Mouse (Mus musculus): ENCODE data around the gene Cadps. TPM values are rescaled to one million over a fixed set of nuclear protein-coding genes. Genes with fewer than 3 reads are reported as not detected.

The Cadps gene
- polyA plus RNA-seq, 1 experiment = 194 TPM

DNA sequence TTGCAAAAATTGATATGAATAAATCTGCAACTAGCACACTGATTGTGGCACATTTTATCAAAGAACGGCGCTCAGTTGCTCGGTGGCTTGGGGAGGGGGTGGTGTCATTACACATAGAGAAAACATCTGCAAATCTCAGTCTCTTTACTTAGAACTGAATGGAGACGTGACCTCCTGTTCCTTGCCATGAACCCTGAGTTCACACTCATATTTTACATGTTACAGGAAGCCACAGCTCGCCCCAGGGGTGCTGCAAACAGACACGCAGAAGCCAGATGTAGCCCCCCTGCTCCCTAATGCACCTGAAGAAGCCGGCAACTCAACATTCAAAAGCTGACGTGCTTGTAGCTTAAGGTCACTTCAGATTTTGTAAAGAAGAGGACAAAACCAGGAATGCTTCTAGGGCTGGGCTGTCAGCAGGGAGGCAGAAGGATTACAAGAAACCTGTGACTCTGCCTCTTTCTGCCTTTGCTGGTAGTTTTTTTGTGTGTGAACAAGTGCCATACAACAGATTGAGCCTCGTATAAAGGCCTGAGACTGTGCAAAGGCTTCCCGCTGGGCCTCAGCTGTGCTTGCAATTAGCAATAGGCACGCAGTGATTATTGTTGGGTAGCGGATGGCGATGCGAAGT is 434.0 kb downstream of the Cadps start:
- Histone ChIP-seq H3K27ac (ENCODE audit: insufficient read depth, low read depth, low read length) (peak overlapping the region; percentile 35), H3K4me1 (ENCODE audit: control insufficient read depth, insufficient read depth, low read length) (peaks cover 17% of the 10 kb centered on the region), H3K4me3 (ENCODE audit: insufficient read depth, low read depth, low read length) (no peak overlapping the region)
- TF ChIP-seq CTCF (IDR thresholded peaks at IDR 0.05; ENCODE audit: insufficient read depth, low read depth, low read length) (no peak), POLR2A (IDR thresholded peaks at IDR 0.05; ENCODE audit: insufficient read depth, low read depth, low read length) (no peak)
- WGBS = 38% methylated on average over 14 of the region's 14 CpGs

DNA sequence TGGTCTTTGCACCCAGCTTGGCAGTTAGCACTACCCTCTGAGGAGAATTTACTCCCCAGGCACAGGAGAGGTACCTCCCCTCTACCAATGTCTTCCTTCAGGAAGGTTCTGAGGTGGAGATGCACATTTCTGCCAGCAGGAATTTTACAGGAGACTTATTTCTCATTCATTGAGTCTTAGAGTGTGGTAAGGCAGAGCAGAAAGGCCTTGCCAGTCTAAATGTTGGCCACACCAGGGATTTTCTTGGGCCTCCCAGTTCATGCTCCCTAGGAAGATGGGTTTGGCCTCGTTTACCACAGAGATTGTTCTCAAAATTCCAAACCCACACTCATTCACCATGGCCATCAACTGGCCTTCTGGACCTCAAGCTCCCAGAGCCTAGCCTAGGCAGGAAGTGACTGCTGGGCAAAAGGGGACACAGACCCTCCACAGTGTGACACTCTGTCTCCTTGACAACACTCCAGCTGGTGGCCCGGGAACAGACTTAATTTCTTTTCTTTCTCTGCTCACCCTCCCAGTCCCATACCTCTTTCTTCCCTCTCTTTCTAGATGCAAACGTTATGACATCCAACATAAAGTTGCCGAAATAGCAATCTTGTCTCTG is 434.6 kb downstream of the Cadps start:
- peaks cover 13% of the 10 kb centered on the region for H3K4me1 ChIP-seq (ENCODE audit: control insufficient read depth, insufficient read depth, low read length)
- TF ChIP-seq CTCF (IDR thresholded peaks at IDR 0.05; ENCODE audit: insufficient read depth, low read depth, low read length) (no peak), POLR2A (IDR thresholded peaks at IDR 0.05; ENCODE audit: insufficient read depth, low read depth, low read length) (no peak)
- WGBS = 48% methylated on average over 4 of the region's 4 CpGs

DNA sequence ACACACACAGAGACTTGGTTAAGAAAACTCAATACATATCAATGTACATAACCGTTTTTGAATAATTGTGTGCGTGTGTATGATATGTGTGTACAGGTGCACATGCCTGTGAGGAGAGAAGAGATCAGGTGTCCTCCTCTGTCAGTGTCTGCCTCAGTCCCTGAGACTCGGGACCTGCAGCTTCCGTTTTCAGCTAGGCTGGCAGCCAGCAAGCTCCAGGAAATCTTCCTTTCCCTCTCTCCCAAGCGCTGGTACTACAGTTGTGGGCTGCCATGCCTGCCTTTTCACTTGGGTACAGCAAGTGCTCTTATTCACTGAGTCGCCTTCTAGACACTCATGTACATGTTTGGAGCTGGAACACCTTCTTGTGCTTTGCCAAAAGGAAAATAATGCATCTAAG is 435.7 kb downstream of the Cadps start:
- H3K4me1 ChIP-seq (ENCODE audit: control insufficient read depth, insufficient read depth, low read length) = peaks cover 11% of the 10 kb centered on the region
- WGBS = 80% methylated on average over 6 of the region's 6 CpGs
- TF ChIP-seq CTCF (IDR thresholded peaks at IDR 0.05; ENCODE audit: insufficient read depth, low read depth, low read length) (no peak), POLR2A (IDR thresholded peaks at IDR 0.05; ENCODE audit: insufficient read depth, low read depth, low read length) (no peak)
- no peak overlapping the region for H3K4me3 ChIP-seq (ENCODE audit: insufficient read depth, low read depth, low read length)
- no peak overlapping the region for H3K27ac ChIP-seq (ENCODE audit: insufficient read depth, low read depth, low read length)

More for the DNA sequence above, 434.6 kb downstream of the Cadps start:
- no peak overlapping the region for H3K27ac ChIP-seq (ENCODE audit: insufficient read depth, low read depth, low read length)
- H3K4me3 ChIP-seq (ENCODE audit: insufficient read depth, low read depth, low read length) = no peak overlapping the region

DNA sequence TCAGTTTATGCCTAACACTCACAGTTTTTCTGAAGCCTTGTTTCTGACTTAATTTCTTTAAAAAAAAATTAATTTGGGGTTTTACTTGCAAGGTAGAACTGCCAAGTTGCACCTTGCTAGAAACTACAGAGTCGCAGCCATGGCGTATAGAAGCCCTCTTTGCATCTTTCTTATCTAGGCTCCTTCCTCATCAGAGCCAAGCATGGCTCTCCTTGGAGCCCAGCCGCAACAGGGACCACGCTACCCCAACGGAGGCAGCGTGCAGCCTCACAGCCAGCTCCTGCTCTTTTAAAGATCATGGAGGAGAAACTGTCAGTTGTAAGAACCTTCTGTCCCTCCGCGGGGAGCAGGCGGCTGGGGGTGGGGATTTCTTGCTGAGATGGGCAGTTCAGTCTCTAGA is 445.0 kb downstream of the Cadps start:
- 63% methylated on average over 9 of the region's 9 CpGs for WGBS
- peaks cover 2% of the 10 kb centered on the region; the same call in 1 of the 2 replicates for H3K4me1 ChIP-seq (ENCODE audit: control insufficient read depth, insufficient read depth, low read length)
- no peak overlapping the region for H3K27ac ChIP-seq (ENCODE audit: insufficient read depth, low read depth, low read length)
- TF ChIP-seq CTCF (IDR thresholded peaks at IDR 0.05; ENCODE audit: insufficient read depth, low read depth, low read length) = no peak
- no peak for TF ChIP-seq POLR2A (IDR thresholded peaks at IDR 0.05; ENCODE audit: insufficient read depth, low read depth, low read length)
- no peak overlapping the region for H3K4me3 ChIP-seq (ENCODE audit: insufficient read depth, low read depth, low read length)

DNA sequence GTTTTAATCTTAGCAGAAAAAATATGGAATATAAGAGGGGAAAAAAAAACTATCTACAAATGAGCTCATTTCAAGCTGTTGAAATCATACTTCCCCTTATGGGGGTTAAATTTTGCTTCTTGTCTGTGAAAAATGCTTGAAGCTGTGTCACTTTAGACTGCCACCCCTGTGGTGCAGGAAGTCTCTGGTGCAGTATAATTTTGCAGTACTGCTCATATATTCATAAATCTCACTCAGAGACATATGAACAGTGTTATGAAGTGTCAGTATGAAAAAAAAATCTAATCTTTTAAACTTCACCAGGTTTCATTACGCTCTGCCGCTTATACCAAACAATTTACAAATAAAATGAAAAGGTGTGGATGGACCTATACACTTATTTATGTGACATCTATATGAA is 445.6 kb downstream of the Cadps start:
- Histone ChIP-seq H3K4me1 (ENCODE audit: control insufficient read depth, insufficient read depth, low read length) (peaks cover 2% of the 10 kb centered on the region; the same call in 1 of the 2 replicates), H3K4me3 (ENCODE audit: insufficient read depth, low read depth, low read length) (no peak overlapping the region), H3K27ac (ENCODE audit: insufficient read depth, low read depth, low read length) (no peak overlapping the region)
- TF ChIP-seq CTCF (IDR thresholded peaks at IDR 0.05; ENCODE audit: insufficient read depth, low read depth, low read length) (no peak), POLR2A (IDR thresholded peaks at IDR 0.05; ENCODE audit: insufficient read depth, low read depth, low read length) (no peak)
- WGBS = over 99% methylated on average over 2 of the region's 2 CpGs

DNA sequence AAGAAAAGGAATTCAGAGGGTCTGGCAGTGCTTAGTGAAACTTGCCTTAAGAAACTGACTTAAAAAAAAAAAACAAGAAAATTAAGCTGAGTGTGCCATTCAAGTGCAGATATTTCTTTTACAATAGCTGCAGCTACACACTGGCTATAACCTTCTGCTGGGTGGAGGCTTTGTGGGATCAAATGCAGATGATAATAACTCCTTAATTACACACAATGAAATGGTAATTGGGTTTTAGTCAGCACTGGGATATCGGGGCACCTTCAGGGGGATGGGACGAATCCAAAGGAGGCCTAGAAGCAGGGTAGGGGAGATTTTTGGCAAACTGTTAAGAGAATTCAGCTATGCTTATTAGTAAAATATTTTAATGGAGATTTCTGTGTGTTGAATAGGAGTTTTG is 447.4 kb downstream of the Cadps start:
- TF ChIP-seq CTCF (IDR thresholded peaks at IDR 0.05; ENCODE audit: insufficient read depth, low read depth, low read length) = no peak
- no peak for TF ChIP-seq POLR2A (IDR thresholded peaks at IDR 0.05; ENCODE audit: insufficient read depth, low read depth, low read length)
- WGBS = 46% methylated on average over 2 of the region's 2 CpGs
- no peak overlapping the region for H3K27ac ChIP-seq (ENCODE audit: insufficient read depth, low read depth, low read length)
- H3K4me1 ChIP-seq (ENCODE audit: control insufficient read depth, insufficient read depth, low read length) = peaks cover 2% of the 10 kb centered on the region; the same call in 1 of the 2 replicates
- H3K4me3 ChIP-seq (ENCODE audit: insufficient read depth, low read depth, low read length) = no peak overlapping the region

DNA sequence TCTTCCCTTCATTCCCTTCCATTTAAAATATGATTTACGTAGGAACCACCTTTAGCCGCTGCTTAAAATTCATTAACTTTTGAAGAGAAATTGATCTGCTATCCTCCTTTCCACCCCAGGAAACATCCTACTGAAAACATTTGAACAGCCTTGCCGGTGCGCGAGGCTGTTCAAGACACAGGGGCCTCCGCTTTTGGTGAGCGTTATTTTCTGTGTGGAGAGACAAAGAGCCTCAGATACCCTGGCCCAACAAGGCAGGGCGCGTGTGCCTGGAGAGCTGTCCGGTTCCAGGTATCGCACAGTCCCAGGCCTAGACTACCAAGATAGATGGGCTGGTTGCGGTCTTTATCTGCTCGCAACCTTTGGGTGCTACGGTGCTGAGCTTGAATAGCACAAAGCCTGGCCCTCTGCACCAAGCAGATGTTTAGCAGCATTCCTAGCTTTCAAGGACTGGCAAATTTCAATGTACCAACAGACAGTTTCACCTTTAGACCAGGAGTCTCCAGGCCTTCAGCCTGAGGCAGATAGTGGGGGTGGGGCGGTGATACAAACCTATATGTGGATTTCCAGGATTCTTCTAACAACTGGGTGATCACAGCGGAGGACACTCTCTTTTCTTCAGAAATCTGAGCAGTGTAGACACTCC is 472.5 kb downstream of the Cadps start:
- TF ChIP-seq POLR2A (IDR thresholded peaks at IDR 0.05; ENCODE audit: insufficient read depth, low read depth, low read length) (no peak), CTCF (IDR thresholded peaks at IDR 0.05; ENCODE audit: insufficient read depth, low read depth, low read length) (no peak)
- WGBS = 74% methylated on average over 16 of the region's 16 CpGs

DNA sequence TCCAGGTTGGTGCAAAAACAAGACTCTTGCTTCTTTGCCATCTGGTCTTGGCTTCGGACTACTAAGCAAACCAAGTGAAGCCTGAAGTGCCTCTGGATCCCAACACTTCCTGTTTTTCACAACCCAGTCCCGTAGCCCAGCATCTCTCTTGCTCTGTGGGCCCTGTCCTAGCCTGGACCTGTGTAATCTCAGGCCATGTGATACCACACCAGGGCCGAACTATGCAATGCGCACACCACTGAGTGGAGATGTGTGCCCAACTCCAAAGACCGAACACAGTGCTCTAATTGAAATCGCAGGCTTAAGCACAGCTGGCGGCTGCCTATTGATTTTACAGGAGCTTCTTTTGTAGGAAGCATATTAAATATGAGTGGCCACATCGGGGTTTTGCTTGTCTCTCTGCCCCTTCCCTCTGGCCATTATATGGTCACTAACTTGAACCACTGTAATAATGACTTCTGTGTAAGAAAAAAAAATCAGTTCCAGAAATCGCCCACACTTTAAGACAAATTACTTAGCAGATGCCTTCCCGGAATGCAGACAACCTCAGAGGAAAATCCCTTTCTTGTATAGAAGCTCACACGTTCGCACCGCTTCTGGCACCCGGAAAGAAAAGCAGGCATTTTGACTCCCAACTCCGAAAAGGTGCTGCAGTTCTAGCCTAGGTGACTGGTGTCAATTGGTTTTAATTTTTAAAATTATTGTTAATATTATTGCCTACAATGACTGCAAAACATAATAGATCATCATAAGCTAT is 473.4 kb downstream of the Cadps start:
- WGBS = 79% methylated on average over 15 of the region's 15 CpGs
- Histone ChIP-seq H3K4me3 (ENCODE audit: insufficient read depth, low read depth, low read length) (no peak overlapping the region), H3K27ac (ENCODE audit: insufficient read depth, low read depth, low read length) (no peak overlapping the region), H3K4me1 (ENCODE audit: control insufficient read depth, insufficient read depth, low read length) (peaks cover 25% of the 10 kb centered on the region)
- TF ChIP-seq POLR2A (IDR thresholded peaks at IDR 0.05; ENCODE audit: insufficient read depth, low read depth, low read length) (no peak), CTCF (IDR thresholded peaks at IDR 0.05; ENCODE audit: insufficient read depth, low read depth, low read length) (no peak)

More for the DNA sequence above, 472.5 kb downstream of the Cadps start:
- Histone ChIP-seq H3K4me1 (ENCODE audit: control insufficient read depth, insufficient read depth, low read length) (peaks cover 16% of the 10 kb centered on the region), H3K4me3 (ENCODE audit: insufficient read depth, low read depth, low read length) (no peak overlapping the region), H3K27ac (ENCODE audit: insufficient read depth, low read depth, low read length) (no peak overlapping the region)

Data from olfactory bulb, adult 2 months (tissue).